Mouse (Mus musculus): ENCODE measurements around the gene Tmed2. TPM values are rescaled to one million over a fixed set of nuclear protein-coding genes. Genes with fewer than 3 reads are reported as not detected.
A peak's percentile ranks its signal among the peaks of the same experiment; 100 is the strongest.
"Not testable (repeated sequence)": the region's sequence is repeated elsewhere in the genome, so short reads cannot be mapped to it uniquely, and the experiment has no call there.

Gene Tmed2
- polyA plus RNA-seq, 1 experiment from 2014 or later, result 478 TPM

- no peaks in the 10 kb centered on the region for H3K36me3 ChIP-seq (ENCODE audit: insufficient read depth, low read length)
- ATAC-seq, result no peak
- DNase-seq (ENCODE audit: low spot score), result peak; percentile 68
Observed at GRCm38 (mm10) chr5:124536776-124537175, 3.7 kb upstream of the Tmed2 start.

GRCm38 (mm10) chr5:124538813-124539792, 1.4 kb upstream of the Tmed2 start:
- peak; percentile 74 for DNase-seq (ENCODE audit: low spot score)
- H3K4me2 ChIP-seq (replicated peaks; ENCODE audit: low read depth, low read length), result no peak overlapping the region
- no peak overlapping the region for H3K4me3 ChIP-seq (ENCODE audit: low read depth, low read length)
- ATAC-seq, result no peak
- H3K9me3 ChIP-seq (ENCODE audit: low read length), result no peaks in the 10 kb centered on the region
- no peak overlapping the region for H3K27ac ChIP-seq (ENCODE audit: low read length)
- 77% methylated on average over 15 of the region's 16 CpGs for WGBS
- no peaks in the 10 kb centered on the region for H3K27me3 ChIP-seq (replicated peaks; ENCODE audit: insufficient read depth, low read length)
- TF ChIP-seq EP300 (IDR thresholded peaks at IDR 0.05) (no peak), CTCF (IDR thresholded peaks at IDR 0.05) (peak; percentile 77)
- no peaks in the 10 kb centered on the region; the same call in 1 of the 2 replicates for H3K36me3 ChIP-seq (ENCODE audit: insufficient read depth, low read length)
- peaks cover 7% of the 10 kb centered on the region for H3K4me1 ChIP-seq (ENCODE audit: insufficient read depth, low read depth, low read length)
- no peak overlapping the region for H3K9ac ChIP-seq (replicated peaks; ENCODE audit: low read depth)

More at GRCm38 (mm10) chr5:124536776-124537175, 3.7 kb upstream of the Tmed2 start:
- H3K9ac ChIP-seq (replicated peaks; ENCODE audit: low read depth), result 0 out of 2 replicates have a peak overlapping the region, but pooled peaks have one; percentile 2
- H3K4me3 ChIP-seq (ENCODE audit: low read depth, low read length), result no peak overlapping the region
- peak overlapping the region; percentile 28; the same call in 1 of the 2 replicates for H3K27ac ChIP-seq (ENCODE audit: low read length)
- TF ChIP-seq CTCF (IDR thresholded peaks at IDR 0.05) (peak; percentile 37), EP300 (IDR thresholded peaks at IDR 0.05) (no peak)
- 1% methylated on average over 14 of the region's 17 CpGs for WGBS
- no peaks in the 10 kb centered on the region for H3K9me3 ChIP-seq (ENCODE audit: low read length)
- peak overlapping the region; percentile 46 for H3K4me2 ChIP-seq (replicated peaks; ENCODE audit: low read depth, low read length)
- H3K4me1 ChIP-seq (ENCODE audit: insufficient read depth, low read depth, low read length), result peaks cover 8% of the 10 kb centered on the region
- H3K27me3 ChIP-seq (replicated peaks; ENCODE audit: insufficient read depth, low read length), result no peaks in the 10 kb centered on the region

GRCm38 (mm10) chr5:124539905-124540304, 590 bp upstream of the Tmed2 start:
- Histone ChIP-seq H3K9ac (replicated peaks; ENCODE audit: low read depth) (no peak overlapping the region), H3K4me3 (ENCODE audit: low read depth, low read length) (0 out of 2 replicates have a peak overlapping the region, but pooled peaks have one; percentile 72), H3K27ac (ENCODE audit: low read length) (no peak overlapping the region), H3K9me3 (ENCODE audit: low read length) (no peaks in the 10 kb centered on the region), H3K36me3 (ENCODE audit: insufficient read depth, low read length) (peaks cover 2% of the 10 kb centered on the region; the same call in 1 of the 2 replicates), H3K4me2 (replicated peaks; ENCODE audit: low read depth, low read length) (peak overlapping the region; percentile 45), H3K4me1 (ENCODE audit: insufficient read depth, low read depth, low read length) (peaks cover 7% of the 10 kb centered on the region), H3K27me3 (replicated peaks; ENCODE audit: insufficient read depth, low read length) (no peaks in the 10 kb centered on the region)
- no peak for ATAC-seq
- TF ChIP-seq CTCF (IDR thresholded peaks at IDR 0.05) (no peak), EP300 (IDR thresholded peaks at IDR 0.05) (no peak)
- no peak for DNase-seq (ENCODE audit: low spot score)
- 73% methylated on average over 4 of the region's 4 CpGs for WGBS

GRCm38 (mm10) chr5:124540905-124541601, 558 bp downstream of the Tmed2 start:
- TF ChIP-seq EP300 (IDR thresholded peaks at IDR 0.05) (no peak), CTCF (IDR thresholded peaks at IDR 0.05) (no peak; the same call in 1 of the 2 replicates)
- WGBS, result 1% methylated on average over 38 of the region's 89 CpGs
- Histone ChIP-seq H3K36me3 (ENCODE audit: insufficient read depth, low read length) (peaks cover 10% of the 10 kb centered on the region; the same call in 1 of the 2 replicates), H3K4me1 (ENCODE audit: insufficient read depth, low read depth, low read length) (peaks cover 7% of the 10 kb centered on the region), H3K9ac (replicated peaks; ENCODE audit: low read depth) (peak overlapping the region; percentile 84), H3K9me3 (ENCODE audit: low read length) (no peaks in the 10 kb centered on the region), H3K4me3 (ENCODE audit: low read depth, low read length) (peak overlapping the region; percentile 72), H3K4me2 (replicated peaks; ENCODE audit: low read depth, low read length) (peak overlapping the region; percentile 65), H3K27me3 (replicated peaks; ENCODE audit: insufficient read depth, low read length) (no peaks in the 10 kb centered on the region), H3K27ac (ENCODE audit: low read length) (peak overlapping the region; percentile 96)
- ATAC-seq (peak; percentile 80), DNase-seq (ENCODE audit: low spot score) (peak; percentile 78)

- H3K4me3 ChIP-seq (ENCODE audit: low read depth, low read length), result peak overlapping the region; percentile 72
- peak overlapping the region; percentile 84 for H3K9ac ChIP-seq (replicated peaks; ENCODE audit: low read depth)
- 5% methylated on average over 8 of the region's 8 CpGs for WGBS
- H3K4me2 ChIP-seq (replicated peaks; ENCODE audit: low read depth, low read length), result peak overlapping the region; percentile 65
- peak overlapping the region; percentile 96; the same call in 1 of the 2 replicates for H3K27ac ChIP-seq (ENCODE audit: low read length)
- no peaks in the 10 kb centered on the region for H3K9me3 ChIP-seq (ENCODE audit: low read length)
- no peaks in the 10 kb centered on the region for H3K27me3 ChIP-seq (replicated peaks; ENCODE audit: insufficient read depth, low read length)
- no peak for ATAC-seq
- TF ChIP-seq EP300 (IDR thresholded peaks at IDR 0.05) (no peak), CTCF (IDR thresholded peaks at IDR 0.05) (no peak)
- peaks cover 6% of the 10 kb centered on the region for H3K4me1 ChIP-seq (ENCODE audit: insufficient read depth, low read depth, low read length)
- peaks cover 15% of the 10 kb centered on the region; the same call in 1 of the 2 replicates for H3K36me3 ChIP-seq (ENCODE audit: insufficient read depth, low read length)
- DNase-seq (ENCODE audit: low spot score), result no peak
Observed at GRCm38 (mm10) chr5:124541602-124541973, 1.1 kb downstream of the Tmed2 start.

- ATAC-seq, result not testable (repeated sequence)
- peaks cover 14% of the 10 kb centered on the region; the same call in 1 of the 2 replicates for H3K36me3 ChIP-seq (ENCODE audit: insufficient read depth, low read length)
Observed at GRCm38 (mm10) chr5:124550737-124551136, 10.2 kb downstream of the Tmed2 start.

More at GRCm38 (mm10) chr5:124550737-124551136, 10.2 kb downstream of the Tmed2 start:
- WGBS, result 67% methylated on average over 4 of the region's 4 CpGs
- not testable (repeated sequence) for H3K9me3 ChIP-seq (ENCODE audit: low read length); H3K4me3 ChIP-seq (ENCODE audit: low read depth, low read length); H3K4me1 ChIP-seq (ENCODE audit: insufficient read depth, low read depth, low read length); H3K9ac ChIP-seq (replicated peaks; ENCODE audit: low read depth); DNase-seq (ENCODE audit: low spot score); H3K27me3 ChIP-seq (replicated peaks; ENCODE audit: insufficient read depth, low read length); H3K27ac ChIP-seq (ENCODE audit: low read length); H3K4me2 ChIP-seq (replicated peaks; ENCODE audit: low read depth, low read length)

Measured in lung, postnatal 0 days (tissue).